Mouse (Mus musculus) liver, embryonic 16.5 days (tissue): ENCODE results near the gene Fam43a. TPM values are rescaled to one million over a fixed set of nuclear protein-coding genes. Genes with fewer than 3 reads are reported as not detected.

Experiments
- ATAC-seq: fragments of 200-750 bp; cut with Nextera tagmentation; 2 replicates; pipeline ENCODE4 v1.8.0; 2017; ENCODE audit warnings: low read depth, mild to moderate bottlenecking, moderate number of reproducible peaks, moderate library complexity
- H3K27ac ChIP-seq: fragments of 300-500 bp; sonication (generic); 2 replicates; pipeline ENCODE4 v1.5.1; 2014; ENCODE audit warnings: mild to moderate bottlenecking, low read length
- H3K27me3 ChIP-seq: fragments of 300-500 bp; sonication (generic); 2 replicates; pipeline ENCODE4 v1.6.1; 2014; ENCODE audit warnings: low read depth, low read length, mixed read lengths; ENCODE audit not compliant: control insufficient read depth, insufficient read depth
- H3K36me3 ChIP-seq: fragments of 300-500 bp; sonication (generic); 2 replicates; pipeline ENCODE4 v1.6.1; 2014; ENCODE audit warnings: mild to moderate bottlenecking; ENCODE audit not compliant: control insufficient read depth, insufficient read depth
- H3K4me1 ChIP-seq: fragments of 300-500 bp; sonication (generic); 2 replicates; pipeline ENCODE4 v1.6.1; 2014; ENCODE audit warnings: low read depth, low read length, mixed read lengths; ENCODE audit not compliant: control insufficient read depth
- H3K4me2 ChIP-seq: fragments of 300-500 bp; sonication (generic); 2 replicates; pipeline ENCODE4 v1.6.1; 2014; ENCODE audit warnings: low read depth, low read length, mixed read lengths
- H3K4me3 ChIP-seq: fragments of 300-500 bp; sonication (generic); 2 replicates; pipeline ENCODE4 v1.5.1; 2014; ENCODE audit warnings: low read depth, mild to moderate bottlenecking, low read length
- H3K9ac ChIP-seq: fragments of 300-500 bp; sonication (generic); 2 replicates; pipeline ENCODE4 v1.6.1; 2014; ENCODE audit warnings: low read depth, low read length
- H3K9me3 ChIP-seq: fragments of 300-500 bp; sonication (generic); replicated peaks from 2 replicates; pipeline ENCODE4 v1.6.1; 2016; ENCODE audit warnings: low read length; ENCODE audit not compliant: control insufficient read depth
- WGBS: fragments of 180-500 bp; shearing (Covaris S2); extraction: QIAGEN DNeasy Blood & Tissue Kit; methylation state at CpG from one replicate; pipeline ENCODE4 v1.1.7; 2014; ENCODE audit not compliant: insufficient replicate concordance; 5-methylcytosine and 5-hydroxymethylcytosine counted together
- polyA plus RNA-seq: library from polyadenylated mRNA; unstranded; fragments of >200 nt; fragmentation: Nextera tagmentation; extraction: Ambion mirVana; gene quantifications from 2 replicates; pipeline ENCODE4 v1.2.1, GENCODE M21; 2015

Gene Fam43a
- polyA plus RNA-seq, 1 experiment from 2014 or later: 7.1 TPM

DNA sequence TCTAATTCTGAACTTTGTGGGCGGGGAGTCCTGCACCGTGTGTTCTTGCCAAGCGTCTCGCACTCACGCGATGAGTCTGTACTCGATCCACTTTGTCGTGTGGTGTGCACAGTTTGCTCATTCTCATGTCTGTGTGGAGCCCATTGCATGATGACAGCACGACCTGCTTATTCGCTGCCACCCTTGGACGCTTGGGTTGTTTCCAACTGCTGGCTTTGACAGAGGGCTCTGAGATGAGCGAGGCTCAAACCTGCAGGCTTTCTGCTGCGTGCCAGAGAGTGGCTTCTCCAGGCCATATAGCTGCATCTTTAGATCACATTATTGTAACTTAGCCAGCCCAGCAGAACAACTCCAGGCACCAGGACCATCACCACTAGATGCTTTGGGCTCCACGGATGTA lies 39.1 kb downstream of the Fam43a start:
- Histone ChIP-seq H3K27ac (no peak overlapping the region), H3K9me3 (peaks cover 3% of the 10 kb centered on the region; the same call in 1 of the 2 replicates), H3K4me2 (no peak overlapping the region), H3K9ac (no peak overlapping the region), H3K4me3 (no peak overlapping the region), H3K36me3 (no peaks in the 10 kb centered on the region), H3K4me1 (no peaks in the 10 kb centered on the region), H3K27me3 (no peaks in the 10 kb centered on the region)
- WGBS: 77% methylated on average over 14 of the region's 14 CpGs
- no peak for ATAC-seq

DNA sequence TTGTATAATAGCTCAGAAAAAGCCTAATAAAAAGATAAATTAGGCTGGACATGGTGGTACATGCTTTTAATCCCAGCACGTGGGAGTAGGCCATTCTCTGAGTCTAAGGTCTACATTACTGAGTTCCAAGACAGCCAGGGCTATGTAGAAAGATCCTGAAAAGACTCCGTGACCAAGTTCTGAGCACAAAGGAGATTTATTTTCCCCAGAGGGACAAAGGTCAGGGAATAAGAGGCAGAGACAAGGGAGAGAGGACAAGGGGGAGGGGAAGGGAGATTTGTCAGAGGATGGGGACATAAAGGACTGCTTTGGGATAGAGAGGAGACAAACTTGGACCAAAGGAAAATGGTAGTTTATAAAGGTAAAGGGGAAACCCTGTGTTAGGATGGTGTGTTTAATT lies 41.1 kb downstream of the Fam43a start:
- Histone ChIP-seq H3K36me3 (no peaks in the 10 kb centered on the region), H3K4me1 (no peaks in the 10 kb centered on the region), H3K27me3 (no peaks in the 10 kb centered on the region), H3K9me3 (peaks cover 3% of the 10 kb centered on the region; the same call in 1 of the 2 replicates), H3K27ac (no peak overlapping the region), H3K4me3 (no peak overlapping the region), H3K4me2 (no peak overlapping the region), H3K9ac (no peak overlapping the region)
- no peak for ATAC-seq
- 60% methylated on average over 2 of the region's 2 CpGs for WGBS

DNA sequence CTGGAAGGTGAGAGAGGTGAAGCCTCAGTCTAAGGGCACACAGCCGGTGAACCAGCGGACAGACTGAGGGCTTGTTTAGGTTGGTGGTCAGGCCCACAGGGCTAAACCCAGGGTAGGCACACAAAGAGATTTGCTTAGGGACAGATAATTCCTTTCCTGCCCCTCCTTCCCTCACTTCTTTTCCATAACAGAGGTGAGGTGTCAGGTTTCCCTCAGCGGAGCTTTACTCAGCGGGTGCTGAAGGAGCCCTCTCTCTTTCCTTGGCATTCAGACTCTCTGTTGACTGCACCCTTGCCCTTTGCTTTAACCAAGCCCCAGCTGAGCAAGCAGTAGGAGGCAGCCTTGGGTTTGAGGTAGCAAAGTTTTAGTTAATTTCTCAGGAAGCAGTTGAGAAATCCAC lies 41.9 kb downstream of the Fam43a start:
- Histone ChIP-seq H3K4me1 (no peaks in the 10 kb centered on the region), H3K27me3 (no peaks in the 10 kb centered on the region), H3K9me3 (peaks cover 3% of the 10 kb centered on the region; the same call in 1 of the 2 replicates), H3K27ac (no peak overlapping the region), H3K9ac (no peak overlapping the region), H3K4me3 (no peak overlapping the region), H3K36me3 (no peaks in the 10 kb centered on the region), H3K4me2 (no peak overlapping the region)
- WGBS: 78% methylated on average over 4 of the region's 4 CpGs
- no peak for ATAC-seq

DNA sequence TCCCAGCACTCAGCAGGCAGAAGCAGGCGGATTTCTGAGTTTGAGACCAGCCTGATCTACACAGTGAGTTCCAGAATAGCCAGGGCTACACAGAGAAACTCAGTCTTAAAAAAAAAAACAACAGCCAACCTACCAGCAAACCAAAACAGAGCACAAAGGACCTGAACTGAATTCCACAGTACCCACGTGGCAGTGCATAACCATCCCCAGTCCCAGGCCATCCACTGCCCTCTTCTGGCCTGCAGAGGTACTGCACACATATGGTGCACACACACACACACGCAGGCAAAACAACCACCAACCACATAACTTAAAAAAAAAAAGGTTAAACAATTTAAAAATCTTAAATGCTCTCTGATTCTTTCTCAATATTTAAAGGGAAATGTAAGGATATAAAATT lies 42.7 kb downstream of the Fam43a start:
- WGBS: 62% methylated on average over 3 of the region's 3 CpGs
- no peaks in the 10 kb centered on the region for H3K4me1 ChIP-seq
- no peaks in the 10 kb centered on the region for H3K36me3 ChIP-seq
- no peak overlapping the region for H3K9ac ChIP-seq
- H3K4me2 ChIP-seq: no peak overlapping the region
- no peak for ATAC-seq
- H3K4me3 ChIP-seq: no peak overlapping the region
- no peak overlapping the region for H3K27ac ChIP-seq
- no peaks in the 10 kb centered on the region for H3K27me3 ChIP-seq
- peaks cover 3% of the 10 kb centered on the region; the same call in 1 of the 2 replicates for H3K9me3 ChIP-seq

DNA sequence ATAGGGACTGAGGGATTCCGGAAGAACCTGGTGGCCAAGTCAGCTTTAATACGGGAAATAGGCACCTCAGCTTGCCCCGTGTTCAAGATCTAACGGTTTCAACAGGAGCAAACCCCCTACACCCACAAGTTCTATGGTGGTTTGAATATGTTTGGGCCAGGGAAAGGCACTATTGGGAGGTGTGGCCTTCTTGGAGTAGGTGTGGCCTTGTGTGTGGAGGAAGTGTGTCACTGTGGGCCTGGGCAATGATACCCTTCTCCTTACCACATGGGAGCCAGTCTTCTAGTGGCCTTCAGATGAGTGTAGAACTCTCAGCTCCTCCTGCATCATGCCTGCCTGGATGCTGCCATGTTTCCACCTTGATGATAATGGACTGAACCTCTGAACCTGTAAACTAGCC lies 45.5 kb downstream of the Fam43a start:
- Histone ChIP-seq H3K27me3 (no peaks in the 10 kb centered on the region), H3K27ac (no peak overlapping the region), H3K4me1 (no peaks in the 10 kb centered on the region), H3K4me3 (no peak overlapping the region), H3K4me2 (no peak overlapping the region), H3K36me3 (no peaks in the 10 kb centered on the region), H3K9me3 (peaks cover 3% of the 10 kb centered on the region; the same call in 1 of the 2 replicates), H3K9ac (no peak overlapping the region)
- ATAC-seq: no peak
- 72% methylated on average over 4 of the region's 4 CpGs for WGBS

DNA sequence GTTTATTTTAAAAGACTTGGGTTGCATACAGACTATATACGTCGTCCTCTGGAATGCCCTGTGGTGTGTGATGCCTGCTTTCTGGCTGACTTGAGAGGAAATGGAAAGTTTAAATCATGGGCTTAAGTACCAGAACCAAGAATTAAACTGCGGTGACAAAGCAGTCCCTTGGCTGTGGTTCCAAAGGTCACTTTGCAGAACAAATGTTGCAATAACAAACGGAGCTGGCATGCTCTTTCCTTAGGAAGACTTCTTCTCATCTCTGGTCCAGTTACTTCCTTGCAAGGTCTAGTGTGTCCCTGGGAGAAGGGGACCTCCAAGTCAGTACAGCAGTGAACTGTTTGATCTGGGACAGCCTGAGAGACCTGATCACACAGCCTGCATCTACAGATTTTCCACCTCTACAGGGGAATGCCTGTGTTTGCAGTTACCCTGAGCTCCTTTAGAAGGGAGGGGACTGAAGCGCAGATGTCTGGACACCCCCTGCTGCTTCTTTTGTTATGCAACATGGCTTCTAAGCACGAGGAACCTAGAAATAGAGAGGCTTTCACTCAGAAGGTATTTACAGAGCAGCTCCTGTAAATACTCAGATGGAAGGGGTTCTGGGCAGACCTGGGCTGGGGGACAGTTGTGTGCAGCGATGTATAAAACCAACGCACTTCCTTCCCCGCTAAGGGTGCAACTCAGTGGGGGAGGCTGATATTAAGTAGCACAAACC lies 46.5 kb downstream of the Fam43a start:
- no peak overlapping the region for H3K4me2 ChIP-seq
- H3K9ac ChIP-seq: no peak overlapping the region
- WGBS: 46% methylated on average over 9 of the region's 9 CpGs
- no peak overlapping the region for H3K27ac ChIP-seq
- no peak for ATAC-seq
- no peaks in the 10 kb centered on the region for H3K4me1 ChIP-seq
- H3K27me3 ChIP-seq: no peaks in the 10 kb centered on the region
- no peak overlapping the region for H3K4me3 ChIP-seq
- H3K36me3 ChIP-seq: no peaks in the 10 kb centered on the region
- H3K9me3 ChIP-seq: peaks cover 3% of the 10 kb centered on the region; the same call in 1 of the 2 replicates

DNA sequence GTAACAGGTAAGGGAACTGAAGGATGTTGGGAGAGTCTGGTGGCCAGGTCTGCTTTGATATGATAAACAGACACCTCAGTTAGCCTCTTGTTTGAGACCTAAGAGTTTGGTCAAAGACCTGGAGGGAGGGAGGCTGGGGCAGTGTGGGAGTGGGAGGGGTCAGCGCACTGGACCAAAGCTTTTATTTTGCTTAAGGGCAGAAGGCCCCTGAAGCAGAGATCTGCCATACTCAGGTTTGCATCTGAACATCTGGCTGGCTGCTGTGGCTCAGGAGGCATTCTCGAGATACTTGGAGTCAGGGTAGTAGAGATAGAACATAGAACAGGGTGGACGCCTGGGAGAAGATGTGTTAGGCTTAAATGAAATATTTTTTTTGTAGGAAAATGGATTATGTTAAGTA lies 47.3 kb downstream of the Fam43a start:
- Histone ChIP-seq H3K27ac (no peak overlapping the region), H3K4me2 (no peak overlapping the region), H3K4me3 (no peak overlapping the region), H3K9me3 (peaks cover 3% of the 10 kb centered on the region; the same call in 1 of the 2 replicates), H3K9ac (no peak overlapping the region), H3K36me3 (no peaks in the 10 kb centered on the region), H3K27me3 (no peaks in the 10 kb centered on the region), H3K4me1 (no peaks in the 10 kb centered on the region)
- ATAC-seq: no peak
- 61% methylated on average over 3 of the region's 3 CpGs for WGBS

DNA sequence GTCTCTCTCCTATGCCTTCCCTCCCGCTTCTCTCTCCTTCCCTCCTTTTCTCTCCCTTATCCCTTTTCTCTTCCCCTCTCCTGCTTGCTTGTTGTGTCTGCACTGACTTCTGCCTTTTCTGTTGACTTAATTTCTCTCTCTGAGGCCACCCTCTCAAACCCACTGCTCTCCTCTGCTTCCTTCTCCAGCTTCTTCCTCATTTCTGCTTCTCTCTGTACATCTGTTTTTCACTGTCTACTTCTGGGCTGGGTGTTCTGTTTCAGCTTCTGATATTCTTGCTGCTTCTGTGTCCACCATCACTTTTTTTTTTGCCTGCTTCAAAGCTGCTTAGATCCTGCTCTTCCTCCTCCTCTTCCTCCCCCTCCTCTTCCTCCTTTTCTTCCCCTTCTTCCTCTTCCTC lies 51.8 kb downstream of the Fam43a start:
- Histone ChIP-seq H3K27ac (no peak overlapping the region), H3K4me3 (no peak overlapping the region), H3K9me3 (no peaks in the 10 kb centered on the region), H3K9ac (no peak overlapping the region), H3K27me3 (no peaks in the 10 kb centered on the region), H3K4me2 (no peak overlapping the region), H3K4me1 (no peaks in the 10 kb centered on the region), H3K36me3 (no peaks in the 10 kb centered on the region)
- WGBS: 13% methylated on average over 1 of the region's 1 CpGs
- ATAC-seq: no peak
